Mouse (Mus musculus): ENCODE measurements at regions not wholly inside any gene's neighbourhood (a gene's known extent, or its start where the extent isn't known, plus 50 kb on each side); places are given as distances from the start of the nearest gene placed in this dataset.
A peak's percentile ranks its signal among the peaks of the same experiment; 100 is the strongest.

DNA sequence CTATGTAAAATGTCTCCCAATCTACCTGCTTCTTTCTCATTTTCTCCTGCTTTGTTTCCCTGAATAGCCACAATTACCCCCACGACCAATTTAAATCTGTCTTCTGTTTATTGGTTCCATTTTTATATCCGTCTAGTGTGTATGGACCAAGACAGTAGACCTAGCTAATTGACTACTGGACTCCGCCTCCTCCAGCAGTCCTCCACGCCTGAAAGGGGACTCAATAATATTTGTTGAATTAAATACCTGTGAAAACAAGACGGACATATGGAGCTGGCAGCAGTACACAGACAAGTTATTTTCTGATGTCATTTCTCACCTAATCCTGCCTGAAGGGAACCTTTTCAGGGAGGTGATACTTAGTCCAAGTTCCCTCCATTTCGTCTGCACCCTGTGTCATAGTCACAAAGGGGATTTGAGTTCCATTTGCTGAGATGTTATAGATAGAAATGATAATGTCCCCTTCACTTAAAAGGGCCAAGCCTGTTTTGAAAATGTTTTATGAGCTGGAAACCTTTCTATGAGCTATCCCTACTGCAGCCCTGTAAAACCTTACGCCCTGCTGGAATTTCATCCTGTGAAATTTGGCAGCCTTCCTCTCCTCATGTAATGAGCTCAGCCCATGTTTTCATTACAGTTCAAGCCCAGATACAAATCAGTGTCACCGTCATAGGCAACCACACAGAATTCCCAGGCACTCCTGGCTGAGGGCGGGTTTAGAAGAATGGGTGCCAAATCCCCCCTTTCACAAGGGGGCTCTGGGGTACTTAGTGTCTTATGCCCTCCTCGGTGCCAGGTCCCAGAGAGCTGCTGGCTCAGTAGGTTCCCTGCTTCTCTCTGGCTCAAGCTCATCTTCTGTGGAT, 391.1 kb upstream of the Id4 start:
- Histone ChIP-seq H3K36me3 (ENCODE audit: control insufficient read depth, insufficient read depth, low read length) (no peaks in the 10 kb centered on the region), H3K27me3 (ENCODE audit: control insufficient read depth, insufficient read depth, low read length) (no peaks in the 10 kb centered on the region), H3K4me3 (ENCODE audit: low read depth, low read length) (no peak overlapping the region), H3K4me2 (ENCODE audit: low read depth, low read length) (no peak overlapping the region), H3K9me3 (ENCODE audit: control insufficient read depth, low read length) (no peaks in the 10 kb centered on the region), H3K4me1 (ENCODE audit: control insufficient read depth, insufficient read depth, low read length) (no peaks in the 10 kb centered on the region), H3K9ac (replicated peaks; ENCODE audit: low read depth, low read length) (no peak overlapping the region), H3K27ac (ENCODE audit: low read depth, low read length) (no peak overlapping the region)
- 48% methylated on average over 10 of the region's 10 CpGs for WGBS
- peak; percentile 88; the same call in 1 of the 2 replicates for ATAC-seq (ENCODE audit: low read depth)

DNA sequence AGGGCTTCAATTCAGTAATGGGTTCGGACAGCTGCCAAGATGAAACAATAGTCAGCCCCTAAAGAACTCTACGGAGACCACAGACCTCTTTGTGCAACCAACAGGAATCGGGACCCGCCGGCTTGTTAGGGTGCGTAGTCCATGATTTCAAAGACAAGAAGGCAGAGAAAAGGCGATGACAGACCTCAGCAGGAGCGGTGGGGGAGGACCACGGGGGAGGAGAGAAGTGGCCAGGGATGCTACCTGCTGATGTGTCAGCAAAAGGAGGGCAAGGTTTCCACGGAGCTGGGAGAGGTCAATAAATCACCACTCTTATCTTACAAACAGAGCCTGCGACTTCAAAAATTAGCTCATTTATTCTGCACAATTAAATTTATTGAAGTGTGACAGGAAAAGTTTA, 388.4 kb upstream of the Id4 start:
- Histone ChIP-seq H3K4me3 (ENCODE audit: low read depth, low read length) (no peak overlapping the region), H3K36me3 (ENCODE audit: control insufficient read depth, insufficient read depth, low read length) (no peaks in the 10 kb centered on the region), H3K4me2 (ENCODE audit: low read depth, low read length) (no peak overlapping the region), H3K9me3 (ENCODE audit: control insufficient read depth, low read length) (no peaks in the 10 kb centered on the region), H3K27ac (ENCODE audit: low read depth, low read length) (no peak overlapping the region), H3K4me1 (ENCODE audit: control insufficient read depth, insufficient read depth, low read length) (no peaks in the 10 kb centered on the region), H3K9ac (replicated peaks; ENCODE audit: low read depth, low read length) (no peak overlapping the region), H3K27me3 (ENCODE audit: control insufficient read depth, insufficient read depth, low read length) (no peaks in the 10 kb centered on the region)
- no peak for ATAC-seq (ENCODE audit: low read depth)
- WGBS = 19% methylated on average over 11 of the region's 11 CpGs

DNA sequence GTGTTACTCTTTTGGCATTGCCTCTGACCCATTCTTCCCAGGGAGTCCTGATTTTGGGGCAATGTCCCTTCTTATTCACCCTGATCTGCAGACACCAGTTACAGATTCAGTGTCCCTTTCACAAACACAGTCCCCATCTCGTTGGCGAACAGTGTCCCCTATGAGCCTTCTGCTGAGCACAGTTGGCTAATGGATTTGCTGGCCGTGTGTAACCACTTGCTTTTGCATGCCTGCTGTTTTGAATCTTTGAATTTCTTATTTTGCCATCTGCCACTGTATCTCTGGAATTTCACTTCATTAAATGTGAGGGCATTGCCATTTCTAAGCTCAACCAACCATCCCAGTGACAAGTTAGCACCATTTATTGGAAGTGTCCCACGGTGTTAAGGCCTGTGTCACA, 368.5 kb upstream of the Id4 start:
- 78% methylated on average over 4 of the region's 4 CpGs for WGBS
- Histone ChIP-seq H3K27me3 (ENCODE audit: control insufficient read depth, insufficient read depth, low read length) (no peaks in the 10 kb centered on the region), H3K27ac (ENCODE audit: low read depth, low read length) (no peak overlapping the region), H3K9me3 (ENCODE audit: control insufficient read depth, low read length) (no peaks in the 10 kb centered on the region), H3K4me3 (ENCODE audit: low read depth, low read length) (no peak overlapping the region), H3K9ac (replicated peaks; ENCODE audit: low read depth, low read length) (no peak overlapping the region), H3K36me3 (ENCODE audit: control insufficient read depth, insufficient read depth, low read length) (no peaks in the 10 kb centered on the region), H3K4me1 (ENCODE audit: control insufficient read depth, insufficient read depth, low read length) (no peaks in the 10 kb centered on the region), H3K4me2 (ENCODE audit: low read depth, low read length) (no peak overlapping the region)
- no peak for ATAC-seq (ENCODE audit: low read depth)

DNA sequence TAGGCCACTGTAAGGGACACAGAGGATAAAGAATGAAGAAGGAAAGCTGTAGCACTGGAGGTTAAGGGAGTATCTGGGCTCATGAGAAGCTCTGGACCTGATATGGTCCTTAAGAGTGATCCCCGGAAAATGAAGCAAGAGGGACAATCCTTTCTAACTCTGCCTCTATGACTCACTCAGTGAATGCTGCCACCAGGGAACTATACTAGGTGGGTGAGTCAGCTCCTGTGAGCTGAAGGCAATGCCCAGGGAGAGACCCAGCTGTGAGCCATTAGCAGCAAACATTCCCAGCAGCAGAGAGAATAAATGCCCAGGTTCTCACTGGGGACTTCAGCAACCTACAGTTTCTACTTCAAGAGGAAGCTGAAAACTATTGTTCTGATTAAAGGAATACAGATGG, 366.7 kb upstream of the Id4 start:
- Histone ChIP-seq H3K36me3 (ENCODE audit: control insufficient read depth, insufficient read depth, low read length) (no peaks in the 10 kb centered on the region), H3K4me3 (ENCODE audit: low read depth, low read length) (no peak overlapping the region), H3K4me2 (ENCODE audit: low read depth, low read length) (no peak overlapping the region), H3K9me3 (ENCODE audit: control insufficient read depth, low read length) (no peaks in the 10 kb centered on the region), H3K9ac (replicated peaks; ENCODE audit: low read depth, low read length) (no peak overlapping the region), H3K27ac (ENCODE audit: low read depth, low read length) (no peak overlapping the region), H3K27me3 (ENCODE audit: control insufficient read depth, insufficient read depth, low read length) (no peaks in the 10 kb centered on the region), H3K4me1 (ENCODE audit: control insufficient read depth, insufficient read depth, low read length) (no peaks in the 10 kb centered on the region)
- WGBS = 95% methylated on average over 1 of the region's 1 CpGs
- ATAC-seq (ENCODE audit: low read depth) = no peak

DNA sequence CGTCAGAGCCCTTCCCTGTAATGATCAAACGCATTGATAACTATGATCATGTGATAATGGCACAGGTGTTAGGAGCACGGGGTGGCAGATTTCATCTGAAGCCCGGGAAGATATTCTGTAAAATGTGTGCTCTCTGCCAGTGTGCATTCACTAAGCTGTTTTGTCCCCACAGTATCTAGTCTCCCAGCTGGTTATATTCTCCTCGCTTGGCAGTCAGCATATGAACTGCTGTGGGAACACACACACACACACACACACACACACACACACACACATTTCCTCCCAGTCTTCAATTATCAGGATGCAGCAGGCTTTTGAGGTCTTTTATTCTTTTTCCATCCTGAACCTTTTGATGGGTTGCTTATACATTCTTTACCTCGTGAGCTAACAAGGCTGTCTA, 365.8 kb upstream of the Id4 start:
- no peaks in the 10 kb centered on the region for H3K36me3 ChIP-seq (ENCODE audit: control insufficient read depth, insufficient read depth, low read length)
- no peak overlapping the region for H3K4me2 ChIP-seq (ENCODE audit: low read depth, low read length)
- H3K27ac ChIP-seq (ENCODE audit: low read depth, low read length) = no peak overlapping the region
- no peaks in the 10 kb centered on the region for H3K9me3 ChIP-seq (ENCODE audit: control insufficient read depth, low read length)
- H3K4me1 ChIP-seq (ENCODE audit: control insufficient read depth, insufficient read depth, low read length) = no peaks in the 10 kb centered on the region
- no peaks in the 10 kb centered on the region for H3K27me3 ChIP-seq (ENCODE audit: control insufficient read depth, insufficient read depth, low read length)
- H3K9ac ChIP-seq (replicated peaks; ENCODE audit: low read depth, low read length) = no peak overlapping the region
- no peak overlapping the region for H3K4me3 ChIP-seq (ENCODE audit: low read depth, low read length)
- WGBS = 83% methylated on average over 6 of the region's 6 CpGs
- no peak for ATAC-seq (ENCODE audit: low read depth)

DNA sequence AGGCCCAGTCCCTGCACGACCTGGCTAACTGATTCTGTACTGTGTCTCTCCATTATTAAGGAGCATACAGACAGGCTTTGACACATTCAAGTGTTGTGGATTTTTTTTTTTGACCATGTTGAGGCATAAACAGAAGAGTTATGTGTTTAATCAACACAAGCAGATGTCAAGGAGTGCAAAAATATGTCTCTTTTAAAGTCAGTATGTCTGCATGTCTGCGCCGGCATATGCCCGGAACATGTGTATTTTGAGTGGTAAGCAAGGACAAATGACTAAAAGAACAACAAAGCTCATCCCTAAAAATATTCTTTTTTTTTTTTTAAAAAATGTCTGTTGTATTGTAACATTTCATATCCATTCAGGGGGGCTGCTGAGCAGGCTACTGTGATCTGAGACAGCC, 364.4 kb upstream of the Id4 start:
- no peak overlapping the region for H3K4me3 ChIP-seq (ENCODE audit: low read depth, low read length)
- no peak overlapping the region for H3K4me2 ChIP-seq (ENCODE audit: low read depth, low read length)
- no peaks in the 10 kb centered on the region for H3K36me3 ChIP-seq (ENCODE audit: control insufficient read depth, insufficient read depth, low read length)
- H3K27me3 ChIP-seq (ENCODE audit: control insufficient read depth, insufficient read depth, low read length) = no peaks in the 10 kb centered on the region
- H3K4me1 ChIP-seq (ENCODE audit: control insufficient read depth, insufficient read depth, low read length) = no peaks in the 10 kb centered on the region
- no peak for ATAC-seq (ENCODE audit: low read depth)
- 74% methylated on average over 4 of the region's 4 CpGs for WGBS
- H3K9me3 ChIP-seq (ENCODE audit: control insufficient read depth, low read length) = no peaks in the 10 kb centered on the region
- no peak overlapping the region for H3K27ac ChIP-seq (ENCODE audit: low read depth, low read length)
- no peak overlapping the region for H3K9ac ChIP-seq (replicated peaks; ENCODE audit: low read depth, low read length)

DNA sequence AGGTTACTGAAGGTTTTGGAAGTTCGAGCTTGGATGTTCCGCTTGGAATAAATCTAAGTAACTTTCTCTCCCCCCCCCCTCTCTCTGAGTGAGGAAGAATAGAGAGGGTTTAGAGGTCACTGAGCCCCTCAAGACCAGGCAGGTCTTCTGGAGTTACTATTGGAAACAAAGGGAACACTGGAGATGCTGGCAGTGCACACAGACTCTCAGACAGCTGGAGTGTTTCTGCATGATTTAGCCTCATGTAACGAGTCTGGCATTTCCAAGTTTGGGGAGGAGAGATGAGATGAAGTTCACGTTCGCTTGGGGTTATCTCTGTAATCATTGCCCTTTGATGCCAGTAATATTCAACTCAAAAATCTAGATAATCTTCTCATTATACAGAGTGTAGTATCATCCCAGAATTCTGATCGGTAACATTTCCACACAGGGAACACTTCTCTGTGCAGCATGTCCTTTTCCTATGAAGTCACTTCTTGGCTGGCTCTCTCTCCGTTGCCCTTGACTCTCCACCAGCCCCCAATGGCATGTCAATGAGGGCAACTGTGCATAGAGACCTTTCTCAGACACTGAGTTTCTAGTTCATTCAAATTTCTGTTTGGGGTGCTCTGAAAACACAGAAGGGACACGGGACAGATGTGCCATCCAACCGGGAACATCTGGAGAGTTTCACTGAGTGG, 351.0 kb upstream of the Id4 start:
- H3K27me3 ChIP-seq (ENCODE audit: control insufficient read depth, insufficient read depth, low read length) = no peaks in the 10 kb centered on the region
- no peak overlapping the region for H3K9ac ChIP-seq (replicated peaks; ENCODE audit: low read depth, low read length)
- WGBS = 69% methylated on average over 9 of the region's 9 CpGs
- H3K36me3 ChIP-seq (ENCODE audit: control insufficient read depth, insufficient read depth, low read length) = no peaks in the 10 kb centered on the region
- no peak overlapping the region for H3K4me3 ChIP-seq (ENCODE audit: low read depth, low read length)
- H3K9me3 ChIP-seq (ENCODE audit: control insufficient read depth, low read length) = no peaks in the 10 kb centered on the region
- no peak overlapping the region for H3K4me2 ChIP-seq (ENCODE audit: low read depth, low read length)
- ATAC-seq (ENCODE audit: low read depth) = peak; percentile 69
- no peaks in the 10 kb centered on the region for H3K4me1 ChIP-seq (ENCODE audit: control insufficient read depth, insufficient read depth, low read length)
- H3K27ac ChIP-seq (ENCODE audit: low read depth, low read length) = no peak overlapping the region

DNA sequence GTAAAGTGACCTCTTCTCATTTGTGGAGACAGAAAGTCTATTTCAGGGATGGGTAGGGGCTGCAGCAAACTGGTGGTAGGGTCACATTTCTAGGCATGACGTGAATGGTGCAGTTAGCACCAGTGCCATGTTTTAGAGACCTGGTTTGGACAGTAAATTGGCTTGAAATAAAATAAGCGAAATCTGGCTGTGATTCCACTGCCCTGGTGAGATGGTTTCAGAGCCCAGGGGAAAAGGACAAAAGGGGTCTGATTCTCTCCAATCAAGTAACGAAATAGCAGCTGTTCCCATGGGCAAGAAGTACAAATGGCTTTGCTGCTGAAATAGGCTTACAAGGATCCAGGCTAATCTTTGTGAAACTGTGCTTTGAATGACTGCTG, 350.5 kb upstream of the Id4 start:
- no peak overlapping the region for H3K27ac ChIP-seq (ENCODE audit: low read depth, low read length)
- no peak for ATAC-seq (ENCODE audit: low read depth)
- WGBS = 48% methylated on average over 3 of the region's 3 CpGs

DNA sequence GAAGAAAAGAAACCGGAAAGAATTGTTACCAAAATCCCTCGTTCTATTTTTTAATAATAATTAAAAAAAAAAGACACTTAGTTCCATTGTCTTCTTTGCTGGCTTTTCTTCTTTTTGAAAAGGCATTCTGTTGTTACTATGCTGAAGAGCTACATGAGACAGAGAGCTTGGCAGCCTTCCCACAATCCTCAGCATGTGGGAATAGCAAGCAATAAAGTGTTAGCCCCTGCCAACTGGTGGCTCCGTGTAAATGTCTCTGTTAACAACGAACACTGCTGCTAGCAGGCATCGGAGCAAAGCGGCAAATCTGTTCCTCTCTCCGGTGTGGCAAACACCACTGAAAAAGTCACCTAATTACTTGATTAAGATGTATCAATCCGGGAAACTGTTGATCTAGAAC, 344.6 kb upstream of the Id4 start:
- no peaks in the 10 kb centered on the region for H3K36me3 ChIP-seq (ENCODE audit: control insufficient read depth, insufficient read depth, low read length)
- ATAC-seq (ENCODE audit: low read depth) = no peak
- 55% methylated on average over 8 of the region's 8 CpGs for WGBS

More for the DNA sequence above, 350.5 kb upstream of the Id4 start:
- no peaks in the 10 kb centered on the region for H3K36me3 ChIP-seq (ENCODE audit: control insufficient read depth, insufficient read depth, low read length)
- H3K27me3 ChIP-seq (ENCODE audit: control insufficient read depth, insufficient read depth, low read length) = no peaks in the 10 kb centered on the region
- H3K4me2 ChIP-seq (ENCODE audit: low read depth, low read length) = no peak overlapping the region
- no peak overlapping the region for H3K4me3 ChIP-seq (ENCODE audit: low read depth, low read length)
- H3K4me1 ChIP-seq (ENCODE audit: control insufficient read depth, insufficient read depth, low read length) = no peaks in the 10 kb centered on the region
- H3K9ac ChIP-seq (replicated peaks; ENCODE audit: low read depth, low read length) = no peak overlapping the region
- H3K9me3 ChIP-seq (ENCODE audit: control insufficient read depth, low read length) = no peaks in the 10 kb centered on the region

More for the DNA sequence above, 344.6 kb upstream of the Id4 start:
- Histone ChIP-seq H3K27ac (ENCODE audit: low read depth, low read length) (no peak overlapping the region), H3K9me3 (ENCODE audit: control insufficient read depth, low read length) (no peaks in the 10 kb centered on the region), H3K4me2 (ENCODE audit: low read depth, low read length) (no peak overlapping the region), H3K27me3 (ENCODE audit: control insufficient read depth, insufficient read depth, low read length) (no peaks in the 10 kb centered on the region), H3K9ac (replicated peaks; ENCODE audit: low read depth, low read length) (no peak overlapping the region), H3K4me1 (ENCODE audit: control insufficient read depth, insufficient read depth, low read length) (no peaks in the 10 kb centered on the region), H3K4me3 (ENCODE audit: low read depth, low read length) (no peak overlapping the region)

All from neural tube, embryonic 14.5 days (tissue).